Mouse (Mus musculus): ENCODE measurements around the gene Wipf2. TPM values are rescaled to one million over a fixed set of nuclear protein-coding genes. Genes with fewer than 3 reads are reported as not detected.
A peak's percentile ranks its signal among the peaks of the same experiment; 100 is the strongest.
"Not testable (repeated sequence)": the region's sequence is repeated elsewhere in the genome, so short reads cannot be mapped to it uniquely, and the experiment has no call there.

Gene Wipf2
- polyA plus RNA-seq (2015; fragmentation: Nextera tagmentation; extraction: Ambion mirVana): 4.8 and 5.3 TPM in 2 replicates

DNA sequence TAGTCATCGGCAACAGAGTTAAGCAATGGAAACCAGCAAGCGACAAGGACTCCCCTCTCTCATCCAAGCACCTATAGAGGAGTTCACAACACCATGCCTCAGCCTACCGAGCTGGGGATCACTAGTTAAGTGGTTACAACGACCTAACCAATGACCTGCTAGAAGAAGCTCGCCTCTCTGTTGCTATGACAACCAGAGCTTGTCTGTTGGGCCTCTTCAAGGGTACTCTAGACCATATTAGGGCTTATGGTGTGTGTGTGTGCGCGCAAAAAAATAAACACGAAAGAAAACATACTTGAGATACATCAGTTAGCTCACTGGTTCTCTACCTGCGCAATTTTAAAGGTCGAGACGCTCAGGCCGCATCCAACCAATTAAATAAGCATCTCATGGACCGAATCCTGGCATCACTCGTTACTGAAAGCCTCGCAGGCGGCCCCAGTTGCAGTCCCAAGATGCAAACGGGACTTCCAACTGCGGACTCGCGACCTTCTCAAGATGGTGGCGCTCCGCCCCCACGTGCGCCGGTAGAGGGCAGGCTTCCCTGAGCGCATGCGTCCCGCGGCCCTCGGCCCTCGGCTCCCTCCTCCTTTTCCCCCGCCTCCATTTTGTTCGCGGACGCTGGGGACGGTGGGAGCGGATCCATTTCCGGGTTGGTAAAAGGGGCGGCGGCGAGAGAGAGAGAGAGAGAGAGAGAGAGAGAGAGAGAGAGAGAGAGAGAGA, at the start of gene Wipf2:
Gene Wipf2 (plus strand): TSS at position 611 of the 723 bp plus-strand sequence.
- ATAC-seq (ENCODE audit: insufficient number of reproducible peaks, low FRiP score, low TSS enrichment, low read depth): peak; percentile 93
- Histone ChIP-seq H3K4me3 (replicated peaks) (peak within 1 kb of the TSS; percentile 70), H3K4me2 (replicated peaks) (peak within 1 kb of the TSS; percentile 72), H3K27me3 (no peaks in the 10 kb centered on the region), H3K4me1 (peaks cover 15% of the 10 kb centered on the region), H3K9me3 (replicated peaks) (no peaks in the 10 kb centered on the region), H3K36me3 (peaks cover 18% of the 10 kb centered on the region), H3K27ac (replicated peaks) (peak within 1 kb of the TSS; percentile 93), H3K9ac (peak within 1 kb of the TSS; percentile 59)
- 8% methylated on average over 40 of the region's 41 CpGs for WGBS

DNA sequence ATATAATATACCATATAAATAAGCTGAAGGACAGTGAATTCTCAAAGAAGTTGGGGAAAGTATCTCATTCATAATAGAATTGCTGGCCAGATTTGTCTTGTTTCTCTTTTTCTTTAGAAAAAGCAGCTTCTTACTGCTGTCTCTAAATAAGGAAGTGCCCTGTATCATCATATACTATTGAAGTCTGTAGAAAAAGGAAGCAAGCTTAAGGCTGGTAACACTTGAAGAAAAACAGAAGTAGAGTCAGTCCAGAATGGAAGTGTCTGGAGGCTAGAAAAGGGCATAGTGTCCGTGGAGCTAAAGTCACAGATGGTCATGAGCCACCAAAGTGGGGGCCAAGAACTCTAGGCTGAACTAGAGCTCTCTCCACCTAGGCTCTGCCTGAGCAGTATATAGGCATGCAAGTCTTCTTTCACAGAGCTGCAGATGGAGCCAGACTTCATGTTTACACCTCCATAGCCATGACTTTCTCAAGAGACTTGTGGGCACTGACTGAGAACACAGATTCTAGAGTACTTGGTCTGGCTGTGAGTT, 46.7 kb upstream of the Wipf2 start:
- H3K9ac ChIP-seq: no peak overlapping the region
- no peak overlapping the region for H3K4me3 ChIP-seq (replicated peaks)

DNA sequence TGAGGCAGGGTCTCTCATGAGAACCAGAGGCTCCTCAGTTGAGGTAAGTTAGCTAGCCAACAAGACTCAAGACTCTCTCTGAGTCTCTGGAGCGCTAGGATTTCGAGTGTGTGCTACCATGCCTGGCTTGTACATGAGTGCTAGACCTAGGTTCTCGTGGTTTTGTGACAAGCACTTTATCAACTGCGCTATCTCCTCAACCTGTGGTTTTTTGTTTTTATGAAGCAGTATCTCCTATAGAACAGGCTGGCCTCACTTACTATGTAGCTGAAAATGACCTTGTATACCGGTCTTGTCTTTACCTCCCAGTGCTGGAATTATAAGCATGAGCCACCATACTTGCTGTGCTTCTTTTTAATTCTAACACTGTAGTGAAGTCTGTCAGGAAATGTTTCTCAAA, 42.5 kb upstream of the Wipf2 start:
- WGBS: 94% methylated on average over 5 of the region's 5 CpGs
- Histone ChIP-seq H3K27me3 (no peaks in the 10 kb centered on the region), H3K4me3 (replicated peaks) (no peak overlapping the region), H3K4me1 (no peaks in the 10 kb centered on the region), H3K9ac (no peak overlapping the region), H3K9me3 (replicated peaks) (no peaks in the 10 kb centered on the region), H3K36me3 (peaks cover 91% of the 10 kb centered on the region), H3K4me2 (replicated peaks) (no peak overlapping the region), H3K27ac (replicated peaks) (no peak overlapping the region)
- no peak for ATAC-seq (ENCODE audit: insufficient number of reproducible peaks, low FRiP score, low TSS enrichment, low read depth)

More for the DNA sequence above, 46.7 kb upstream of the Wipf2 start:
- H3K36me3 ChIP-seq: peaks cover 78% of the 10 kb centered on the region
- 91% methylated on average over 1 of the region's 1 CpGs for WGBS
- H3K27me3 ChIP-seq: no peaks in the 10 kb centered on the region
- H3K9me3 ChIP-seq (replicated peaks): no peaks in the 10 kb centered on the region
- no peak overlapping the region for H3K4me2 ChIP-seq (replicated peaks)
- no peak overlapping the region for H3K27ac ChIP-seq (replicated peaks)
- ATAC-seq (ENCODE audit: insufficient number of reproducible peaks, low FRiP score, low TSS enrichment, low read depth): no peak
- H3K4me1 ChIP-seq: no peaks in the 10 kb centered on the region

DNA sequence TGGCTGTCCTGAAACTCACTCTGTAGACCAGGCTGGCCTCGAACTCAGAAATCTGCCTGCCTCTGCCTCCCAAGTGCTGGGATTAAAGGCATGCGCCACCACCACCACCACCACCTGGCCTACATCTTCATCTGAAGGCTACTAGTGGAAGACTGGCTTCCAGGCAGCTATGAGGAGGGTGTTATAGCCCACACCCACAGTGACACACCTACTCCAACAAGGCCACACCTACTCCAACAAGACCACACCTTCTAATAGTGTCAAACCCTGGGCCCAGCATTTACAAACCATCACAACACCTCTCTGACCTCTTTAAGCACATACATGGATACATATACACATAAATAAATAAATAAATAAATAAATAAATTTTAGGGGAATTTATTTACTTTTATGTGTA, 37.4 kb upstream of the Wipf2 start:
- ATAC-seq (ENCODE audit: insufficient number of reproducible peaks, low FRiP score, low TSS enrichment, low read depth); H3K27ac ChIP-seq (replicated peaks); H3K9me3 ChIP-seq (replicated peaks); H3K9ac ChIP-seq; H3K4me2 ChIP-seq (replicated peaks); H3K27me3 ChIP-seq; H3K4me1 ChIP-seq; H3K4me3 ChIP-seq (replicated peaks): not testable (repeated sequence)
- WGBS: 96% methylated on average over 2 of the region's 2 CpGs
- H3K36me3 ChIP-seq: peaks cover 87% of the 10 kb centered on the region

DNA sequence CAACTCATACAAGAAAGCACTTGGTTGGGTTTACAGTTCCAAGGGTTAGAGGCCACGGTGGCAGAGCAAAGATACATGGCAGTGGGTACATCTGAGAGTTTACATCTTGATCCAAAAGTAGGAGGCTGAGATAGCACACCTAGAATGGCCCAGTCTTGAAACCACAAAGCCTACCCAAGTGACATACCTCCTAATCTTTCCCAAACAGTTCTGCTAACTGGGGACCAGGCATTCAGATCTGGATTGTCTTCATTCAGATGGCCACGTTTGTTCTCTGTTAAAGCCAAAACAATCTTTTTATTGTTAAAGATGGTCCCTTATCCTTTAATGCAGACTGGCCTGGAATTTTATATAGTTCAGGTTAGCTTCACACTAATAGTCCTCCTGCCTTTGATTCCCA, 35.6 kb upstream of the Wipf2 start:
- no peak overlapping the region for H3K27ac ChIP-seq (replicated peaks)
- H3K4me2 ChIP-seq (replicated peaks): no peak overlapping the region
- WGBS: 83% methylated on average over 2 of the region's 2 CpGs
- no peak overlapping the region for H3K9ac ChIP-seq
- no peaks in the 10 kb centered on the region for H3K27me3 ChIP-seq
- peaks cover 87% of the 10 kb centered on the region for H3K36me3 ChIP-seq
- no peaks in the 10 kb centered on the region for H3K4me1 ChIP-seq
- no peaks in the 10 kb centered on the region for H3K9me3 ChIP-seq (replicated peaks)
- H3K4me3 ChIP-seq (replicated peaks): no peak overlapping the region
- ATAC-seq (ENCODE audit: insufficient number of reproducible peaks, low FRiP score, low TSS enrichment, low read depth): no peak

DNA sequence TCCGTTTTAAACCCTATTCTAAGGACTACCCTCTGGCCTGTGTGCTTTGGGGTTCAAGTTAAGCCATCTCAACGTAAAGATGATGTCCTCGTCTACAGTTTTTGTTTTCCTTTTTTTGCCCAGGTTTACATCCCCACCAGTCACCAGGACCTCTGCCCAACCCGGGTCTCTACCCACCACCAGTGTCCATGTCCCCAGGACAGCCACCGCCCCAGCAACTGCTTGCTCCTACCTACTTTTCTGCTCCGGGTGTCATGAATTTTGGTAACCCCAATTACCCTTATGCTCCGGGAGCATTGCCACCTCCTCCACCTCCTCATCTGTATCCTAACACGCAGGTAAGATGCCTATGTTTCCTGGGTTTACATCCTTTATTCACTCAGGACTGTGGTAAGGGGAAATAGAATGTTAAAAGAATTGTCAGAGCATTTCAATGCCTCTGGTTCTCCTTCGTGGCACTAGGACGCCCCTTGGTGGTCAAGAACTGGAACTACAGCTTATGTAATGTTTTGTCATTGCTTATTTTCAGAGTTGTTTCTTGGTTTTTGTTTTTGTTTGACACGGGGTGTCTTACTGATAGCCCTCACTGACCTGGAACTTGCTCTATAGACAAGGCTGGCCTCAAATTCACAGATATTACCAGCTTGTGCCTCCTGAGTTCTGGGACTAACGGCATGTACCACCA, 34.2 kb upstream of the Wipf2 start:
- H3K4me3 ChIP-seq (replicated peaks): no peak overlapping the region
- H3K4me1 ChIP-seq: no peaks in the 10 kb centered on the region
- H3K36me3 ChIP-seq: peaks cover 86% of the 10 kb centered on the region
- H3K4me2 ChIP-seq (replicated peaks): no peak overlapping the region
- H3K27me3 ChIP-seq: no peaks in the 10 kb centered on the region
- H3K27ac ChIP-seq (replicated peaks): no peak overlapping the region
- no peak overlapping the region for H3K9ac ChIP-seq
- WGBS: 72% methylated on average over 12 of the region's 12 CpGs
- no peaks in the 10 kb centered on the region for H3K9me3 ChIP-seq (replicated peaks)
- ATAC-seq (ENCODE audit: insufficient number of reproducible peaks, low FRiP score, low TSS enrichment, low read depth): no peak

DNA sequence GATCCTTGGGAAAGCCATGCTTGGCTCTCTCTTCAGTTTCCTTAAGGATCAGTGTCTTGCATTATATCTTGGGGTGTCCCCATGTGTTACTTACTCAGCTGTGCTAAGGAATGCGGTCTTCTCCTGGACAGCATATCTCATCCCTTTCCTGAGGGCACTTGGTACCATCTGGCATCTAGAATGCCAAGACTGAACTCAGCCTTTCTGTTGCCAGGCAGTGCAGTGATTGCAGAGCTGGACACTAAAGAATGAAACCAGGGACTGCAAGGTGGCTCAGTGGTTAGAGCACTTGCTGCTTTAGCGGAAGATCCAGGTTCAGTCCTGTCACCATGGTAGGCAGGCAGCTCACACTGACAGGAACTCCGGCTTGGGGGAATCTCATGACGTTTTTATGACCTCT, 33.6 kb upstream of the Wipf2 start:
- Histone ChIP-seq H3K27me3 (no peaks in the 10 kb centered on the region), H3K4me1 (no peaks in the 10 kb centered on the region; the same call in none of the 2 replicates), H3K9me3 (replicated peaks) (no peaks in the 10 kb centered on the region), H3K9ac (no peak overlapping the region), H3K4me2 (replicated peaks) (no peak overlapping the region), H3K4me3 (replicated peaks) (no peak overlapping the region), H3K36me3 (peaks cover 82% of the 10 kb centered on the region), H3K27ac (replicated peaks) (no peak overlapping the region)
- WGBS: 76% methylated on average over 4 of the region's 4 CpGs
- no peak for ATAC-seq (ENCODE audit: insufficient number of reproducible peaks, low FRiP score, low TSS enrichment, low read depth)

DNA sequence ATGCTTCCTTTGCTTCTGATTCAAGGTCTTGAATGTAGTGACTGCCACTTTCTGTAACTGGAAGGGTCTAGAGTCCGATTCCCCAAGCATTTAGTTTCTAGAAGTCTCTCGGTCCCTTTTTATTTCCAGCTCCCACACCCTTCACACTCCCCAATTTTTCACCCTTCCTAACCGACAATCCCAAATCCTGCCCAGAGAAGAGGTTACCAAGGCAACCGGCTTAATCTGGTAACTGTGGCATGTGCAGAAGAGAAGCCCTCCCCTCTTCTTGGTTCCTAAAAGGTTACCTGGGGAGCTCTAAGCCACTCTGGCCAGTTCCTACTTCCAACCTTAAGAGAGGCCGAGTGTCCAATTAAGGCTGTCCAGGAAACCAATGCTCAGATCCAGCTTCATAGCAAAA, 28.1 kb upstream of the Wipf2 start:
- Histone ChIP-seq H3K27ac (replicated peaks) (peak overlapping the region; percentile 19; the same call in 1 of the 2 replicates), H3K4me3 (replicated peaks) (no peak overlapping the region), H3K27me3 (peaks cover 9% of the 10 kb centered on the region; the same call in 1 of the 2 replicates), H3K9me3 (replicated peaks) (no peaks in the 10 kb centered on the region), H3K4me1 (peaks cover 39% of the 10 kb centered on the region), H3K4me2 (replicated peaks) (no peak overlapping the region), H3K36me3 (peaks cover 34% of the 10 kb centered on the region), H3K9ac (no peak overlapping the region)
- ATAC-seq (ENCODE audit: insufficient number of reproducible peaks, low FRiP score, low TSS enrichment, low read depth): no peak
- WGBS: 41% methylated on average over 5 of the region's 5 CpGs

DNA sequence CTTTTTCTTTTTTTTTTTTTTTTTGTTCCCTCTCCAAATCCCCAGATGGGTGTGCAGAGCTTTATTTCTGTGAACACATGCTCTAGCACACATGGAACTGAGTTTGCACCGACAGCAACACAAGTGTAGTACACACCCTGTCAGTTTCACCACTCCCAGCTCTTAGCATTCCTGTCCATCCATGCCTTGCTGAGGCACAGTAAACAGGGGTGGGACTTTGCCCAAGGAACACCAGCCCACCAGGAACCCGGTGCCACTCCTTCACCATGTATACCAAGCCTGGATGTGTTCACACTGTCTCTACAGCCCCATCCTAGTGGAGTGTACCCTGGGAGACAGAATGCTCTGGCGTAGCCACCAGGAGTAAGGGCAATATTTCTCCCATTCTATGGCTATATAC, 27.7 kb upstream of the Wipf2 start:
- H3K9me3 ChIP-seq (replicated peaks): no peaks in the 10 kb centered on the region
- H3K4me2 ChIP-seq (replicated peaks): peak overlapping the region; percentile 97; the same call in 1 of the 2 replicates
- H3K27ac ChIP-seq (replicated peaks): peak overlapping the region; percentile 66; the same call in 1 of the 2 replicates
- ATAC-seq (ENCODE audit: insufficient number of reproducible peaks, low FRiP score, low TSS enrichment, low read depth): no peak
- 0 out of 2 replicates have a peak overlapping the region, but pooled peaks have one; percentile 75 for H3K4me3 ChIP-seq (replicated peaks)
- peaks cover 9% of the 10 kb centered on the region; the same call in 1 of the 2 replicates for H3K27me3 ChIP-seq
- peaks cover 43% of the 10 kb centered on the region for H3K4me1 ChIP-seq
- peaks cover 37% of the 10 kb centered on the region for H3K36me3 ChIP-seq
- H3K9ac ChIP-seq: no peak overlapping the region
- WGBS: 57% methylated on average over 3 of the region's 3 CpGs

DNA sequence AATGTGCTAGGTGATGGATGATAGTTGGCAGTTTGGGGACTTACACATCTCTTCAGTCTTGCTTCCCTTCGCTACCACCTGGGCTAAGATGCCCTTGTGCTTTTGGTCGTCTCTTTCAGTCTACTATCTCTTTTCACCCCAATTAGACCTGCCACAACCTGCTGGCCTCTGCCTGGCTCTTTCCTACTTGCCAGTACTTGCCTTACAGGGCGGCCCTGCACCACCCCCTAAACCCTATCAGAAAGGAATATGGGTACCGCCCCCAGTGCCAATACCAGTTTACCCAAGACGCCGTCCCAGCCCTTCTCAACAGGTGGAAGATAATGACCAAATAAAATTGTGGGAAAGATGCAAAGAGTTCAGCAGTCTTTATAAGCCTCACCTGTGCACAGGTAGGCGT, 27.3 kb upstream of the Wipf2 start:
- WGBS: 23% methylated on average over 7 of the region's 7 CpGs
- ATAC-seq (ENCODE audit: insufficient number of reproducible peaks, low FRiP score, low TSS enrichment, low read depth): 0 out of 2 replicates have a peak, but pooled peaks have one; percentile 3

DNA sequence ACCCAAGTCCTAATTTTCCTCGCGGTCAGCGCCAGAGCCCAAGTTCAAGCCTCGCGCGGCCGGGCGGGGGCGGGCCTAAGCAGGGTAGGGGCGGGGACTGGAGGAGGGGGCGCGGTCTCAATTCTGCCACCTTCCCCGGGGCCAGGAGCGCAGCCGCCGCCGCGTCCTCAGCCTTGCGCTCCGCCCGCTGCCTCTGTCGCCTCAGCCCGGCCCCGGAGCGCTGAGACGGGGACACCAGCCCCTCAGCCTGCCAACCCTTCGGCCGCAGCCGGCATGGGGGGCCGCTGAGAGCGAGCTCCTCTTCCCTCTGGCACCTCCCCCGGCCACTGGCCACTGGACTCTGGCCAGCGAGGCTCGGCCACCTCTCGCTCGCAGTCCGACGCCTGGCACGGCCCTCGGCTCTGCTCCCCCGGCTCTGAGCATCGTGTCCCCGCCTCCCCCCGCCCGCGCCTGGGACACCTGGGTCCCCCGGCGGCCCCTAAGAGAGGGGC, 26.7 kb upstream of the Wipf2 start, which contains the start of gene Rapgefl1:
Gene Rapgefl1 (plus strand): TSS at position 135 of the 491 bp plus-strand sequence.
- peak; percentile 81 for ATAC-seq (ENCODE audit: insufficient number of reproducible peaks, low FRiP score, low TSS enrichment, low read depth)
- Histone ChIP-seq H3K4me3 (replicated peaks) (peak within 1 kb of the TSS; percentile 75), H3K9ac (peak within 1 kb of the TSS; percentile 61), H3K9me3 (replicated peaks) (no peaks in the 10 kb centered on the region), H3K4me1 (peaks cover 43% of the 10 kb centered on the region), H3K27me3 (peaks cover 9% of the 10 kb centered on the region; the same call in 1 of the 2 replicates), H3K27ac (replicated peaks) (peak within 1 kb of the TSS; percentile 81), H3K4me2 (replicated peaks) (peak within 1 kb of the TSS; percentile 97), H3K36me3 (peaks cover 32% of the 10 kb centered on the region)
- WGBS: under 1% methylated on average over 48 of the region's 48 CpGs

More for the DNA sequence above, 27.3 kb upstream of the Wipf2 start:
- Histone ChIP-seq H3K27me3 (peaks cover 9% of the 10 kb centered on the region; the same call in 1 of the 2 replicates), H3K9me3 (replicated peaks) (no peaks in the 10 kb centered on the region), H3K36me3 (peaks cover 37% of the 10 kb centered on the region), H3K9ac (no peak overlapping the region), H3K4me1 (peaks cover 43% of the 10 kb centered on the region), H3K27ac (replicated peaks) (peak overlapping the region; percentile 81; the same call in 1 of the 2 replicates), H3K4me2 (replicated peaks) (peak overlapping the region; percentile 97), H3K4me3 (replicated peaks) (peak overlapping the region; percentile 75)
